In the genomic region with DNA sequence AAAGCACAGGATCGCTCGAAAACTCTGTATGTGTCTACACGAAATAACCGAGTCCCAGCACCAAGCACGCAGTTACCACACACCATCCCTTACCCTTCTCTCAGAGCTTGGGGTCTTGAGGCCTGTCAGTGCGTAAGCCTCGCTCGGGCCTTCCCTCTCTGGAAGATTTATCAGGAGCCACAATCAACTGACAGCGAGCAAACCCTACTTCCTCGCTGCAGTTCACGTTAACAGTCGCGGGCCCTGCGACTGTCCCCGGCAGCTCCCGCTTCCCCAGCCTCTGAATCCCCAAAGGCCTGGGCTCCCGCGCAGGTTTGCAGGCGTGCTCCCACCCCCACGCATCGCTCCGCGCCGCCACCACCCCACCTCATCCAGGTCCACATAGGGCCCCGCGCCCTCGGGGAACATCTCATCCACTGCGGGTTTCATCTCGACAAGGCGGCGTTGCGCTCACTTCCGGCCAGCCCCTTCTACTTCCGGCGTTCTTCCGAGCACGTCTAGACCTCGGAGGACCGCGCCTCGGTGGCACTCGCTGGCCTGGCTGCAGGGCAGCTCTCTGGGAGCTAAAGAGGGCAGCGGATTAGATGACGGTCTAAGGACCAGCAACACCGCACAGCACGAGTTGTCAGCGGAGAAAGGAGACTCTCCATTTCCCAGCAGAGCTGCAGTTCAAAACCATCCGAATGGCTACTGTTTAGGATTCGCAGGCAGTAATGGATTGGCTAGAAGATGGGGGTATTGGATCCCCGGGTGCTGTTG, we compare ENCODE assay signal across 8 mouse cellular contexts. TPM values are rescaled to one million over a fixed set of nuclear protein-coding genes. Genes with fewer than 3 reads are reported as not detected.
A peak's percentile ranks its signal among the peaks of the same experiment; 100 is the strongest.
DNase-seq lines count a peak whose midpoint lies in the region; ATAC-seq and TF ChIP-seq lines count a peak whose summit lies in the region.

Gene Cops9, minus strand, starts transcription at position 472 of the 759 bp plus-strand sequence.

- 1% methylated on average over 50 of the region's 50 CpGs for WGBS in embryonic facial prominence, embryonic 13.5 days
- 2% methylated on average over 50 of the region's 50 CpGs for WGBS in kidney, adult 2 months
- 2% methylated on average over 50 of the region's 50 CpGs for WGBS in limb, embryonic 12.5 days
- WGBS in midbrain, embryonic 15.5 days, result 2% methylated on average over 50 of the region's 50 CpGs
- WGBS in spleen, adult 2 months, result 3% methylated on average over 50 of the region's 50 CpGs

- no peaks in the 10 kb centered on the region for H3K27me3 ChIP-seq in embryonic facial prominence, embryonic 13.5 days
- H3K27me3 ChIP-seq in kidney, adult 2 months (replicated peaks; ENCODE audit: control insufficient read depth, insufficient read depth, low read length), result no peaks in the 10 kb centered on the region
- peaks cover 3% of the 10 kb centered on the region for H3K27me3 ChIP-seq in limb, embryonic 12.5 days
- no peaks in the 10 kb centered on the region for H3K27me3 ChIP-seq in midbrain, embryonic 15.5 days (replicated peaks)
- no peaks in the 10 kb centered on the region for H3K27me3 ChIP-seq in spleen, adult 2 months (ENCODE audit: control insufficient read depth, insufficient read depth, low read length)

- H3K4me1 ChIP-seq in embryonic facial prominence, embryonic 13.5 days, result peaks cover 19% of the 10 kb centered on the region
- H3K4me1 ChIP-seq in kidney, adult 2 months (ENCODE audit: control insufficient read depth, insufficient read depth, low read length), result peaks cover 9% of the 10 kb centered on the region; the same call in 1 of the 2 replicates
- peaks cover 18% of the 10 kb centered on the region for H3K4me1 ChIP-seq in limb, embryonic 12.5 days (replicated peaks)
- H3K4me1 ChIP-seq in midbrain, embryonic 15.5 days, result peaks cover 28% of the 10 kb centered on the region
- peaks cover 12% of the 10 kb centered on the region; the same call in 1 of the 2 replicates for H3K4me1 ChIP-seq in spleen, adult 2 months (ENCODE audit: control insufficient read depth, insufficient read depth, insufficient read length)

- TF ChIP-seq POLR2A in kidney, adult 2 months (IDR thresholded peaks at IDR 0.05; ENCODE audit: low read depth, low read length), result peak; percentile 65
- peak; percentile 18; the same call in 1 of the 2 replicates for TF ChIP-seq POLR2A in spleen, adult 2 months (IDR thresholded peaks at IDR 0.05; ENCODE audit: low read depth, low read length)

- H3K9me3 ChIP-seq in embryonic facial prominence, embryonic 13.5 days, result no peaks in the 10 kb centered on the region
- H3K9me3 ChIP-seq in limb, embryonic 12.5 days, result no peaks in the 10 kb centered on the region
- H3K9me3 ChIP-seq in midbrain, embryonic 15.5 days, result no peaks in the 10 kb centered on the region

- peak within 1 kb of the TSS; percentile 96 for H3K4me3 ChIP-seq in embryonic facial prominence, embryonic 13.5 days
- H3K4me3 ChIP-seq in kidney, adult 2 months (ENCODE audit: insufficient read depth, low read depth, low read length), result peak within 1 kb of the TSS; percentile 95
- peak within 1 kb of the TSS; percentile 91 for H3K4me3 ChIP-seq in limb, embryonic 12.5 days (replicated peaks)
- H3K4me3 ChIP-seq in midbrain, embryonic 15.5 days, result peak within 1 kb of the TSS; percentile 63
- H3K4me3 ChIP-seq in spleen, adult 2 months (ENCODE audit: extremely low read depth, insufficient read depth, insufficient read length), result peak within 1 kb of the TSS; percentile 88

- ATAC-seq in embryonic facial prominence, embryonic 13.5 days (ENCODE audit: insufficient number of reproducible peaks, insufficient read depth, low FRiP score, low TSS enrichment, low read depth), result peak; percentile 76
- ATAC-seq in limb, embryonic 12.5 days (ENCODE audit: insufficient number of reproducible peaks, insufficient read depth, low FRiP score, low TSS enrichment, low read depth), result peak; percentile 77
- peak; percentile 95 for ATAC-seq in midbrain, embryonic 15.5 days (replicated peaks)

- peaks cover 33% of the 10 kb centered on the region for H3K36me3 ChIP-seq in embryonic facial prominence, embryonic 13.5 days
- no peaks in the 10 kb centered on the region for H3K36me3 ChIP-seq in kidney, adult 2 months (ENCODE audit: control insufficient read depth, insufficient read depth, low read length)
- peaks cover 29% of the 10 kb centered on the region for H3K36me3 ChIP-seq in limb, embryonic 12.5 days
- H3K36me3 ChIP-seq in midbrain, embryonic 15.5 days (replicated peaks), result peaks cover 9% of the 10 kb centered on the region; the same call in 1 of the 2 replicates
- peaks cover 13% of the 10 kb centered on the region for H3K36me3 ChIP-seq in spleen, adult 2 months (ENCODE audit: control insufficient read depth, insufficient read depth, low read length)

- peak; percentile 90 for DNase-seq in 3134 (ENCODE audit: extremely low read depth, insufficient read length, low spot score)
- DNase-seq in adrenal gland, postnatal 36 days, result peak; percentile 94
- peak; percentile 91 to 92 for DNase-seq in heart, adult 18-20 months
- DNase-seq in kidney, adult 2 months, result peak; percentile 92
- DNase-seq in spleen, adult 2 months (ENCODE audit: low read depth in 1 of 2, low spot score in 2 of 2), result peak; percentile 75 to 85

- H3K4me2 ChIP-seq in embryonic facial prominence, embryonic 13.5 days, result peak within 1 kb of the TSS; percentile 98
- H3K4me2 ChIP-seq in limb, embryonic 12.5 days, result peak within 1 kb of the TSS; percentile 100
- peak within 1 kb of the TSS; percentile 91 for H3K4me2 ChIP-seq in midbrain, embryonic 15.5 days

- TF ChIP-seq CTCF in kidney, adult 2 months (conservative IDR thresholded peaks at IDR 0.05; ENCODE audit: insufficient read depth, insufficient read length, low read depth, low read length), result no peak
- no peak for TF ChIP-seq CTCF in spleen, adult 2 months (IDR thresholded peaks at IDR 0.05; ENCODE audit: extremely low read depth, insufficient read depth, insufficient read length, insufficient replicate concordance)

- peak within 1 kb of the TSS; percentile 98 for H3K9ac ChIP-seq in embryonic facial prominence, embryonic 13.5 days
- H3K9ac ChIP-seq in limb, embryonic 12.5 days (replicated peaks), result peak within 1 kb of the TSS; percentile 93
- H3K9ac ChIP-seq in midbrain, embryonic 15.5 days, result peak within 1 kb of the TSS; percentile 80

- H3K27ac ChIP-seq in embryonic facial prominence, embryonic 13.5 days, result peak within 1 kb of the TSS; percentile 71
- H3K27ac ChIP-seq in kidney, adult 2 months (ENCODE audit: insufficient read depth, low read depth, low read length), result no peak within 1 kb of the TSS
- H3K27ac ChIP-seq in limb, embryonic 12.5 days, result peak within 1 kb of the TSS; percentile 72; the same call in 1 of the 2 replicates
- peak within 1 kb of the TSS; percentile 78 for H3K27ac ChIP-seq in midbrain, embryonic 15.5 days
- H3K27ac ChIP-seq in spleen, adult 2 months (ENCODE audit: insufficient read depth, low read length), result peak within 1 kb of the TSS; percentile 66

RNA-seq across cellular contexts. Expression of gene Cops9, which starts in this region (rescaled TPM):
- total RNA-seq in adrenal gland, postnatal 36 days (2021), result 100 to 1,000 TPM; 332 to 335 TPM
- 391 and 404 TPM in 2 replicates for polyA plus RNA-seq in embryonic facial prominence, embryonic 13.5 days (2015; fragmentation: Nextera tagmentation; extraction: Ambion mirVana)
- 100 to 1,000 TPM; 229 to 251 TPM for total RNA-seq in heart, adult 18-20 months (2021)
- polyA plus RNA-seq in kidney, adult 2 months (2012; rRNA removed), result 176 and 280 TPM in 2 replicates
- 362 and 363 TPM in 2 replicates for polyA plus RNA-seq in limb, embryonic 12.5 days (2016; fragmentation: Nextera tagmentation; extraction: Ambion mirVana)
- 526 and 562 TPM in 2 replicates for polyA plus RNA-seq in midbrain, embryonic 15.5 days (2015; fragmentation: Nextera tagmentation; extraction: Ambion mirVana)
- polyA plus RNA-seq in spleen, adult 2 months (2012; rRNA removed), result 45.7 and 49.3 TPM in 2 replicates
